Mouse (Mus musculus) cerebellum, adult 18-20 months (tissue): ENCODE data around the gene Cxcr4.
A peak's percentile ranks its signal among the peaks of the same experiment; 100 is the strongest.

Experiments
- DNase-seq, 2 experiments: peaks; one replicate each; pipeline ENCODE4 v3.0.0; 2021

Gene Cxcr4

GRCm38 (mm10) chr1:128592211-128592741, at the start of gene Cxcr4:
Cxcr4 (minus strand) TSS chr1:128592293.
- peak in 1 of 2 experiments; percentile 19 for DNase-seq

- DNase-seq = no peak
Observed at GRCm38 (mm10) chr1:128639707-128640107, 47.6 kb upstream of the Cxcr4 start.

GRCm38 (mm10) chr1:128637230-128637740, 45.2 kb upstream of the Cxcr4 start:
- no peak for DNase-seq

GRCm38 (mm10) chr1:128636258-128637229, 44.5 kb upstream of the Cxcr4 start:
- no peak for DNase-seq

- DNase-seq = no peak
Observed at GRCm38 (mm10) chr1:128633711-128634379, 41.8 kb upstream of the Cxcr4 start.

GRCm38 (mm10) chr1:128632522-128632921, 40.4 kb upstream of the Cxcr4 start:
- no peak for DNase-seq

- DNase-seq = no peak
Observed at GRCm38 (mm10) chr1:128626144-128626678, 34.1 kb upstream of the Cxcr4 start.

- DNase-seq = no peak
Observed at GRCm38 (mm10) chr1:128623594-128623887, 31.4 kb upstream of the Cxcr4 start.

- no peak for DNase-seq
Observed at GRCm38 (mm10) chr1:128622867-128623593, 30.9 kb upstream of the Cxcr4 start.

GRCm38 (mm10) chr1:128617654-128618310, 25.7 kb upstream of the Cxcr4 start:
- DNase-seq = no peak

GRCm38 (mm10) chr1:128616586-128616985, 24.5 kb upstream of the Cxcr4 start:
- no peak for DNase-seq

- DNase-seq = no peak
Observed at GRCm38 (mm10) chr1:128615459-128615806, 23.3 kb upstream of the Cxcr4 start.

- no peak for DNase-seq
Observed at GRCm38 (mm10) chr1:128614653-128615458, 22.8 kb upstream of the Cxcr4 start.

GRCm38 (mm10) chr1:128608119-128608518, 16.0 kb upstream of the Cxcr4 start:
- no peak for DNase-seq

GRCm38 (mm10) chr1:128607423-128607822, 15.3 kb upstream of the Cxcr4 start:
- no peak for DNase-seq

GRCm38 (mm10) chr1:128605794-128606193, 13.7 kb upstream of the Cxcr4 start:
- no peak for DNase-seq

- DNase-seq = no peak
Observed at GRCm38 (mm10) chr1:128602688-128603385, 10.7 kb upstream of the Cxcr4 start.

- DNase-seq = no peak
Observed at GRCm38 (mm10) chr1:128602018-128602687, 10.1 kb upstream of the Cxcr4 start.

GRCm38 (mm10) chr1:128601307-128601706, 9.2 kb upstream of the Cxcr4 start:
- no peak for DNase-seq

- no peak for DNase-seq
Observed at GRCm38 (mm10) chr1:128600549-128600948, 8.5 kb upstream of the Cxcr4 start.
